Mouse (Mus musculus) embryonic facial prominence, embryonic 15.5 days (tissue): ENCODE measurements around the gene Lrrc46. TPM values are rescaled to one million over a fixed set of nuclear protein-coding genes. Genes with fewer than 3 reads are reported as not detected.

ENCODE experiments used
- ATAC-seq: fragments of 200-750 bp; cut with Nextera tagmentation; 2 replicates; pipeline ENCODE4 v1.8.0; 2017; ENCODE audit warnings: low read depth, moderate TSS enrichment; ENCODE audit not compliant: insufficient number of reproducible peaks, low FRiP score, low TSS enrichment
- H3K27ac ChIP-seq: fragments of 300-500 bp; sonication (generic); replicated peaks from 2 replicates; pipeline ENCODE4 v1.5.1; 2015; ENCODE audit warnings: mild to moderate bottlenecking, inconsistent platforms
- H3K27me3 ChIP-seq: fragments of 300-500 bp; sonication (generic); 2 replicates; pipeline ENCODE4 v1.6.1; 2015; ENCODE audit warnings: inconsistent platforms
- H3K36me3 ChIP-seq: fragments of 300-500 bp; sonication (generic); 2 replicates; pipeline ENCODE4 v1.6.1; 2015; ENCODE audit warnings: mild to moderate bottlenecking, inconsistent platforms
- H3K4me1 ChIP-seq: fragments of 300-500 bp; sonication (generic); 2 replicates; pipeline ENCODE4 v1.6.1; 2015; ENCODE audit warnings: inconsistent platforms
- H3K4me2 ChIP-seq: fragments of 300-500 bp; sonication (generic); replicated peaks from 2 replicates; pipeline ENCODE4 v1.6.1; 2015; ENCODE audit warnings: mild to moderate bottlenecking, inconsistent platforms
- H3K4me3 ChIP-seq: fragments of 300-500 bp; sonication (generic); replicated peaks from 2 replicates; pipeline ENCODE4 v1.5.1; 2015; ENCODE audit warnings: mild to moderate bottlenecking, inconsistent platforms
- H3K9ac ChIP-seq: fragments of 300-500 bp; sonication (generic); 2 replicates; pipeline ENCODE4 v1.6.1; 2015; ENCODE audit warnings: inconsistent platforms
- H3K9me3 ChIP-seq: fragments of 300-500 bp; sonication (generic); replicated peaks from 2 replicates; pipeline ENCODE4 v1.6.1; 2016; ENCODE audit warnings: inconsistent platforms
- WGBS: fragments of 180-500 bp; shearing (Covaris S2); methylation state at CpG from one replicate; pipeline ENCODE4 v1.1.7; 2015; 5-methylcytosine and 5-hydroxymethylcytosine counted together
- polyA plus RNA-seq: library from polyadenylated mRNA; unstranded; fragments of >200 nt; fragmentation: Nextera tagmentation; extraction: Ambion mirVana; gene quantifications from 2 replicates; pipeline ENCODE4 v1.2.1, GENCODE M21; 2015

The Lrrc46 gene
- polyA plus RNA-seq, 1 experiment from 2014 or later = 21.4 TPM

GRCm38 (mm10) chr11:97048090-97048650 is 7.0 kb upstream of the Lrrc46 start:
- Histone ChIP-seq H3K36me3 (peaks cover 45% of the 10 kb centered on the region), H3K9ac (no peak overlapping the region), H3K4me2 (no peak overlapping the region), H3K4me1 (peaks cover 24% of the 10 kb centered on the region), H3K27ac (no peak overlapping the region), H3K27me3 (no peaks in the 10 kb centered on the region), H3K9me3 (no peaks in the 10 kb centered on the region), H3K4me3 (no peak overlapping the region)
- 81% methylated on average over 8 of the region's 8 CpGs for WGBS
- ATAC-seq = no peak

GRCm38 (mm10) chr11:97045861-97046260 is 4.7 kb upstream of the Lrrc46 start:
- 85% methylated on average over 7 of the region's 7 CpGs for WGBS
- H3K9ac ChIP-seq = no peak overlapping the region
- peaks cover 17% of the 10 kb centered on the region for H3K4me1 ChIP-seq
- no peak for ATAC-seq
- no peak overlapping the region for H3K4me3 ChIP-seq
- no peaks in the 10 kb centered on the region for H3K9me3 ChIP-seq
- H3K27me3 ChIP-seq = no peaks in the 10 kb centered on the region
- no peak overlapping the region for H3K4me2 ChIP-seq
- no peak overlapping the region for H3K27ac ChIP-seq
- H3K36me3 ChIP-seq = peaks cover 39% of the 10 kb centered on the region

GRCm38 (mm10) chr11:97044902-97045301 is 3.7 kb upstream of the Lrrc46 start:
- no peak for ATAC-seq
- Histone ChIP-seq H3K4me3 (no peak overlapping the region), H3K27ac (no peak overlapping the region), H3K9me3 (no peaks in the 10 kb centered on the region), H3K4me2 (no peak overlapping the region), H3K9ac (no peak overlapping the region), H3K4me1 (peaks cover 16% of the 10 kb centered on the region), H3K36me3 (peaks cover 39% of the 10 kb centered on the region), H3K27me3 (no peaks in the 10 kb centered on the region)
- 94% methylated on average over 8 of the region's 8 CpGs for WGBS

- WGBS = 47% methylated on average over 12 of the region's 12 CpGs
- H3K9ac ChIP-seq = no peak overlapping the region
- ATAC-seq = no peak
Measured at GRCm38 (mm10) chr11:97040301-97041021, 746 bp downstream of the Lrrc46 start.

GRCm38 (mm10) chr11:97038881-97039280 is 2.3 kb downstream of the Lrrc46 start:
- ATAC-seq = no peak
- Histone ChIP-seq H3K9me3 (no peaks in the 10 kb centered on the region), H3K9ac (no peak overlapping the region), H3K27me3 (no peaks in the 10 kb centered on the region), H3K4me1 (peaks cover 16% of the 10 kb centered on the region), H3K36me3 (no peaks in the 10 kb centered on the region), H3K4me2 (no peak overlapping the region), H3K4me3 (no peak overlapping the region), H3K27ac (no peak overlapping the region)
- WGBS = 67% methylated on average over 7 of the region's 7 CpGs

More at GRCm38 (mm10) chr11:97040301-97041021, 746 bp downstream of the Lrrc46 start:
- Histone ChIP-seq H3K4me3 (peak overlapping the region; percentile 91), H3K9me3 (no peaks in the 10 kb centered on the region), H3K27me3 (no peaks in the 10 kb centered on the region), H3K4me2 (peak overlapping the region; percentile 85), H3K4me1 (peaks cover 16% of the 10 kb centered on the region), H3K36me3 (peaks cover 6% of the 10 kb centered on the region), H3K27ac (no peak overlapping the region)

- Histone ChIP-seq H3K9me3 (no peaks in the 10 kb centered on the region), H3K4me1 (peaks cover 12% of the 10 kb centered on the region; the same call in 1 of the 2 replicates), H3K9ac (no peak overlapping the region), H3K4me3 (no peak overlapping the region), H3K36me3 (no peaks in the 10 kb centered on the region), H3K27ac (no peak overlapping the region), H3K4me2 (no peak overlapping the region), H3K27me3 (no peaks in the 10 kb centered on the region)
- ATAC-seq = no peak
- WGBS = 68% methylated on average over 5 of the region's 5 CpGs
Measured at GRCm38 (mm10) chr11:97036141-97036540, 5.1 kb downstream of the Lrrc46 start.

- no peak for ATAC-seq
- Histone ChIP-seq H3K27me3 (no peaks in the 10 kb centered on the region), H3K36me3 (no peaks in the 10 kb centered on the region), H3K4me3 (no peak overlapping the region), H3K4me2 (no peak overlapping the region), H3K9me3 (no peaks in the 10 kb centered on the region), H3K27ac (no peak overlapping the region), H3K9ac (no peak overlapping the region), H3K4me1 (peaks cover 16% of the 10 kb centered on the region)
- 83% methylated on average over 4 of the region's 4 CpGs for WGBS
Measured at GRCm38 (mm10) chr11:97033781-97034180, 7.4 kb downstream of the Lrrc46 start.

GRCm38 (mm10) chr11:97032499-97032898 is 8.7 kb downstream of the Lrrc46 start:
- ATAC-seq = no peak
- Histone ChIP-seq H3K9me3 (no peaks in the 10 kb centered on the region), H3K4me3 (no peak overlapping the region), H3K9ac (no peak overlapping the region), H3K27ac (no peak overlapping the region), H3K36me3 (no peaks in the 10 kb centered on the region), H3K4me1 (peaks cover 16% of the 10 kb centered on the region), H3K27me3 (no peaks in the 10 kb centered on the region), H3K4me2 (no peak overlapping the region)
- 93% methylated on average over 4 of the region's 4 CpGs for WGBS

- H3K4me1 ChIP-seq = peaks cover 16% of the 10 kb centered on the region
- H3K4me3 ChIP-seq = no peak overlapping the region
- no peaks in the 10 kb centered on the region for H3K27me3 ChIP-seq
- no peak overlapping the region for H3K4me2 ChIP-seq
- H3K27ac ChIP-seq = no peak overlapping the region
- no peaks in the 10 kb centered on the region for H3K36me3 ChIP-seq
- no peaks in the 10 kb centered on the region for H3K9me3 ChIP-seq
- no peak overlapping the region for H3K9ac ChIP-seq
- ATAC-seq = no peak
- WGBS = 81% methylated on average over 12 of the region's 12 CpGs
Measured at GRCm38 (mm10) chr11:97031977-97032376, 9.2 kb downstream of the Lrrc46 start.

- H3K36me3 ChIP-seq = no peaks in the 10 kb centered on the region
- H3K4me2 ChIP-seq = peak overlapping the region; percentile 86
- peak overlapping the region; percentile 86; the same call in 1 of the 2 replicates for H3K27ac ChIP-seq
- H3K9ac ChIP-seq = peak overlapping the region; percentile 80
- WGBS = 17% methylated on average over 15 of the region's 15 CpGs
- peak overlapping the region; percentile 72 for H3K4me3 ChIP-seq
- ATAC-seq = no peak
- H3K9me3 ChIP-seq = no peaks in the 10 kb centered on the region
- no peaks in the 10 kb centered on the region for H3K27me3 ChIP-seq
- peaks cover 25% of the 10 kb centered on the region for H3K4me1 ChIP-seq
Measured at GRCm38 (mm10) chr11:97030426-97030825, 10.8 kb downstream of the Lrrc46 start.

- Histone ChIP-seq H3K27me3 (peaks cover 3% of the 10 kb centered on the region), H3K4me3 (peak within 1 kb of the TSS; percentile 72), H3K27ac (peak within 1 kb of the TSS; percentile 86), H3K9me3 (no peaks in the 10 kb centered on the region), H3K4me2 (peak within 1 kb of the TSS; percentile 86), H3K36me3 (no peaks in the 10 kb centered on the region), H3K4me1 (peaks cover 29% of the 10 kb centered on the region), H3K9ac (peak within 1 kb of the TSS; percentile 80)
- under 1% methylated on average over 25 of the region's 25 CpGs for WGBS
- peak; percentile 79 for ATAC-seq
Measured at GRCm38 (mm10) chr11:97029686-97030417, 11.4 kb downstream of the Lrrc46 start, which contains the start of gene Scrn2. Gene Scrn2 (plus strand): TSS chr11:97029938.
